Mouse (Mus musculus) stomach, embryonic 15.5 days (tissue): Measurements from ENCODE around the gene Ankrd49. TPM values are rescaled to one million over a fixed set of nuclear protein-coding genes. Genes with fewer than 3 reads are reported as not detected.

Source experiments
- ATAC-seq: fragments of 200-750 bp; cut with Nextera tagmentation; 2 replicates; pipeline ENCODE4 v1.8.0; 2017; ENCODE audit warnings: low read depth, moderate number of reproducible peaks, moderate TSS enrichment; ENCODE audit not compliant: insufficient read depth, low FRiP score
- H3K27ac ChIP-seq: fragments of 300-500 bp; sonication (generic); 2 replicates; pipeline ENCODE4 v1.5.1; 2015; ENCODE audit warnings: mild to moderate bottlenecking, inconsistent platforms
- H3K27me3 ChIP-seq: fragments of 300-500 bp; sonication (generic); replicated peaks from 2 replicates; pipeline ENCODE4 v1.6.1; 2015; ENCODE audit warnings: inconsistent platforms
- H3K36me3 ChIP-seq: fragments of 300-500 bp; sonication (generic); 2 replicates; pipeline ENCODE4 v1.6.1; 2015; ENCODE audit warnings: inconsistent platforms
- H3K4me1 ChIP-seq: fragments of 300-500 bp; sonication (generic); 2 replicates; pipeline ENCODE4 v1.6.1; 2015; ENCODE audit warnings: inconsistent platforms
- H3K4me2 ChIP-seq: fragments of 300-500 bp; sonication (generic); 2 replicates; pipeline ENCODE4 v1.6.1; 2015; ENCODE audit warnings: mild to moderate bottlenecking, inconsistent platforms
- H3K4me3 ChIP-seq: fragments of 300-500 bp; sonication (generic); replicated peaks from 2 replicates; pipeline ENCODE4 v1.5.1; 2015; ENCODE audit warnings: inconsistent platforms
- H3K9ac ChIP-seq: fragments of 300-500 bp; sonication (generic); 2 replicates; pipeline ENCODE4 v1.6.1; 2015; ENCODE audit warnings: inconsistent platforms
- H3K9me3 ChIP-seq: fragments of 300-500 bp; sonication (generic); 2 replicates; pipeline ENCODE4 v1.6.1; 2016; ENCODE audit warnings: inconsistent platforms
- WGBS: fragments of 180-500 bp; shearing (Covaris S2); methylation state at CpG from one replicate; pipeline ENCODE4 v1.1.7; 2015; 5-methylcytosine and 5-hydroxymethylcytosine counted together
- polyA plus RNA-seq: library from polyadenylated mRNA; unstranded; fragments of >200 nt; fragmentation: Nextera tagmentation; extraction: Ambion mirVana; gene quantifications from 2 replicates; pipeline ENCODE4 v1.2.1, GENCODE M21; 2015

Gene Ankrd49
- 39.6 and 42.6 TPM in 2 replicates for polyA plus RNA-seq

DNA sequence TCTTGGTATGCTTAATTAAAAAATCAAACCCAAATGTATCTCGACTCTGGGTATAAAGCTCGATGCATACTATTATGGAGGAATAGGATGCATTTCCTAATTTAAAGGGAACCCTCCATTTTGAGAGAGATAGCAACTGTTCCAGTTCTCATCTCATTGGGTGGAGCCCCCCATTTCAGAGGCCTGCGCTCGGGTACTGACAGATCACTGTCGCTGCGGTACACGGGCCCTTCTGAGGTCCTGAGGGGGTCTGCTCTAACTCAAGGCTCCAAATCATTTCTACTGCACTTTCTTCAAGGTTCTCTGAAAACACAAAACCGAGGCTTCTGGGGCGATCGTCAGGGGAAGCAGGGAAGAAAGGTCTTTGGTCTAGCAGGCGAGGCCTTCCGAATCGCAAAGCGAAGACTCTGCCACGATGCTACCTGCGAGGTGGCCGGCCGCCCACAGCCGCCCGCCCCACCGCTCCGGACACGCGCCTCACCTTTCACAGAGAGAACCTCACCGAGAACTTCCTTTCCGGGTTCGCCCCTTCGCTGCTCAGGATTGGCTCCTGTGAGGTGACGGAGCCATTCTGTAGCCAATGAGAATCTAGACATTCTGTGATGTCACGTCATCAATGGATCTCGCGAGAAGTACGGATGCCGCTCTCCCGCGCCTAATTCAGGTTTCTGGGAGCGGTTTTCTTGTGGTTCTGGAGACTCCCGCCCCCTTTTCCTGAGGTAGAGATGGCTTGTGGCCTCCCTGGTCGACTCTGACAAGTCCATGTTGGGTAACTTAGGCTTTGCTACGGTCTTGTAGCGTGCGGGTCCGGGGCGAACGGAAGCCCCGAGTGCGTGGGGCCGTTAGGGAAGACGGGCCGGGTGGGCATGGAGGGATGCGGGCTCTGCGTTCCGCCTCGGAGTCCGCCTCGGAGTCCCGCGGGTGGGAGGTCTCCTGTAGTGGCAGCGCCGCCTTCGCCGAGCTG is at the start of gene Ankrd49, which contains the start of gene Mre11a:
Ankrd49 (minus strand) TSS at position 818 of the 964 bp plus-strand sequence.
Mre11a (plus strand) TSS at position 616 of the 964 bp plus-strand sequence.
- under 1% methylated on average over 62 of the region's 62 CpGs for WGBS
- Histone ChIP-seq H3K4me1 (no peaks in the 10 kb centered on the region), H3K4me3 (peak within 1 kb of the TSS; percentile 63), H3K36me3 (peaks cover 19% of the 10 kb centered on the region), H3K9me3 (no peaks in the 10 kb centered on the region), H3K4me2 (peak within 1 kb of the TSS; percentile 76), H3K27ac (peak within 1 kb of the TSS; percentile 92), H3K9ac (peak within 1 kb of the TSS; percentile 91), H3K27me3 (no peaks in the 10 kb centered on the region)
- peak; percentile 99 for ATAC-seq

DNA sequence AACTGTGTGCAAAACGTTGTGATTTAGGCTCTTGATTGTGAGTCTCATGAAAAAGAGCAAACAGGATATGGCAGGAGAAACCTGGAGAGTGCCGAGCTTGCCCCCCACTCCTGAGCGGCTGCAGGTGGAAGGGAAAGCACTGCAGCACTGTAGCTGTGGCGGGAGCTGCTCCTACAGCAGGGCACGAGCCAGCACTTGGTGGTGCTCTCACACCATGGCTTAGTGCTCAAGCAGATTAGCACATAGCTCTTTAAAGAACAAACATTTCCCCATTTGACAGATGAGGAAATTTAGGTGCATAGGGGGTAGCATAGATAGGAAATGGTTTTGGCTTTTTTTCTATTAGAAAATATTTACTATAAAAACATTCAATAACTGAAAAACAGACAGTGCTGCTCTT is 47.4 kb upstream of the Ankrd49 start:
- no peak overlapping the region for H3K4me3 ChIP-seq
- no peak overlapping the region for H3K9ac ChIP-seq
- H3K4me2 ChIP-seq: no peak overlapping the region
- H3K9me3 ChIP-seq: no peaks in the 10 kb centered on the region
- no peaks in the 10 kb centered on the region for H3K4me1 ChIP-seq
- H3K27ac ChIP-seq: no peak overlapping the region
- 80% methylated on average over 5 of the region's 5 CpGs for WGBS
- peaks cover 15% of the 10 kb centered on the region for H3K36me3 ChIP-seq
- no peak for ATAC-seq
- H3K27me3 ChIP-seq: no peaks in the 10 kb centered on the region

GRCm38 (mm10) chr9:14827875-14828274 is 43.2 kb upstream of the Ankrd49 start:
- Histone ChIP-seq H3K4me2 (no peak overlapping the region), H3K4me1 (no peaks in the 10 kb centered on the region), H3K36me3 (peaks cover 23% of the 10 kb centered on the region; the same call in 1 of the 2 replicates), H3K9ac (no peak overlapping the region), H3K4me3 (no peak overlapping the region), H3K27ac (no peak overlapping the region), H3K27me3 (no peaks in the 10 kb centered on the region), H3K9me3 (no peaks in the 10 kb centered on the region)
- 63% methylated on average over 2 of the region's 2 CpGs for WGBS
- ATAC-seq: no peak

DNA sequence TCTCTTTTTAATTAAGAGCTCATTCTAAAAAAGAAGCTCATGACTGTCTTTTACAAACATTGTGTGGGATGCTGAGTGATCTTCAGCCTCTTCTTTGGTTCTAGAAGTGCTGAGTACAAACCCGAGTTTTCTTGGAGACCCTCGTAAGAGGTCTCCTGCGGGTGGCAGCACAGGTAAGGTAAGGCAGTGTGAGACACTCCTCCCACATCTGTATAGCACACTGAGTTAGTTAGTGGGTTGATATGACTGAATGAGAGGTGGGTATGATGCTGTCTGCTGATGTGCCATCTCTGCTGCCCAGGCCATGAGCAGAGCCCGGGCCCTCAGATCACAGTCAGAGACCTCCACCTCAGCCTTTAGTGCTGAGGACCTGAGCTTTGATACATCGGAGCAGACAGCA is 40.2 kb upstream of the Ankrd49 start:
- no peak overlapping the region for H3K4me3 ChIP-seq
- peaks cover 31% of the 10 kb centered on the region; the same call in 1 of the 2 replicates for H3K36me3 ChIP-seq
- 88% methylated on average over 5 of the region's 5 CpGs for WGBS
- H3K9me3 ChIP-seq: no peaks in the 10 kb centered on the region
- H3K9ac ChIP-seq: no peak overlapping the region
- ATAC-seq: no peak
- H3K4me2 ChIP-seq: no peak overlapping the region
- H3K4me1 ChIP-seq: no peaks in the 10 kb centered on the region
- no peak overlapping the region for H3K27ac ChIP-seq
- H3K27me3 ChIP-seq: no peaks in the 10 kb centered on the region

DNA sequence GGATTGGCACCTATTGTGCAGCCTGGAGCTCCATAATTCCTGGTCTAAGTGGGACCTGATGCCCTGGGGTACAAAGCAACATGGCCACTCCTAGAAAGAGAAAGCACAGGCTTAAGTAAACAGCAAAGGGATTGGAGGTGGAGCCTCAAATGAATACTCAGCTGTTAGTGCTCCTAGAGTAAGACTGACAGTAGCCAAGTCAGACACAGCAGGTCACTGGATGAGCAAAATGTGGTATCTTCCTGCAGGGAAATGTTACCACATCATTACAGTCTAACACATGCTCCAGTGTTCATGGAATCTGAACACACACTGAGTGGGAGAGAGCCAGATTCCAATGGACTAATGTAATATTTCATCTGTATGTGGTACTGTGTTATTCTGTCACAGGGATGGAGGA is 36.7 kb upstream of the Ankrd49 start:
- Histone ChIP-seq H3K4me3 (no peak overlapping the region), H3K9ac (no peak overlapping the region), H3K4me1 (no peaks in the 10 kb centered on the region), H3K9me3 (no peaks in the 10 kb centered on the region), H3K4me2 (no peak overlapping the region), H3K27me3 (no peaks in the 10 kb centered on the region), H3K27ac (no peak overlapping the region), H3K36me3 (peaks cover 56% of the 10 kb centered on the region)
- no peak for ATAC-seq

GRCm38 (mm10) chr9:14810111-14810510 is 25.5 kb upstream of the Ankrd49 start:
- Histone ChIP-seq H3K9ac (no peak overlapping the region), H3K4me1 (no peaks in the 10 kb centered on the region), H3K27me3 (no peaks in the 10 kb centered on the region), H3K4me3 (no peak overlapping the region), H3K36me3 (peaks cover 13% of the 10 kb centered on the region), H3K27ac (no peak overlapping the region), H3K4me2 (no peak overlapping the region), H3K9me3 (no peaks in the 10 kb centered on the region)
- ATAC-seq: no peak
- 90% methylated on average over 5 of the region's 5 CpGs for WGBS

- no peak overlapping the region for H3K27ac ChIP-seq
- no peak overlapping the region for H3K9ac ChIP-seq
- H3K4me1 ChIP-seq: no peaks in the 10 kb centered on the region
- H3K4me2 ChIP-seq: no peak overlapping the region
- H3K36me3 ChIP-seq: peaks cover 11% of the 10 kb centered on the region; the same call in 1 of the 2 replicates
- no peak for ATAC-seq
- H3K9me3 ChIP-seq: no peaks in the 10 kb centered on the region
- no peaks in the 10 kb centered on the region for H3K27me3 ChIP-seq
- 92% methylated on average over 1 of the region's 1 CpGs for WGBS
- H3K4me3 ChIP-seq: no peak overlapping the region
These were observed 22.1 kb upstream of the Ankrd49 start for GRCm38 (mm10) chr9:14806786-14807185.

DNA sequence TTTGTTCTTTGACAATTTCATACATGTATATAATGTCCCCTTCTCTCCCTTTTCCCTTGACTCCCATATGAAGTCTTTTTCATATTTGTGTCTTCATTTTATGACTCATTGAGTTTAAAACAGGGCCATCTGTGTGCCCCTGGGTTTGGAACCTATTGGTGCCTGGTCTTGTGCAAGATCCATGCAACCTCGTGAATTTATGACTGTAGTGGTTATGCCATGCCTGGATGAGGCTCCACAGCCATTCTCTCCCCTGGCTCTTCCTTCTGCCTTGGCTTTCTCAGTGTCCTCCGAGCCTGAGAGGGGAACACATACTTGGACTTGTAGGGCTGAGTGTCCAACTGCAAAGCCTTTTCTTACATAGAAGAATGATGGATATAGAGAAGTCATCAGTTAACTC is 21.1 kb upstream of the Ankrd49 start:
- WGBS: 87% methylated on average over 2 of the region's 2 CpGs
- H3K9me3 ChIP-seq: no peaks in the 10 kb centered on the region
- no peak overlapping the region for H3K27ac ChIP-seq
- no peaks in the 10 kb centered on the region for H3K4me1 ChIP-seq
- H3K4me2 ChIP-seq: no peak overlapping the region
- H3K4me3 ChIP-seq: no peak overlapping the region
- no peak overlapping the region for H3K9ac ChIP-seq
- no peaks in the 10 kb centered on the region for H3K27me3 ChIP-seq
- 0 out of 2 replicates have a peak, but pooled peaks cover 9% of the 10 kb centered on the region for H3K36me3 ChIP-seq
- no peak for ATAC-seq

GRCm38 (mm10) chr9:14787356-14787755 is 2.7 kb upstream of the Ankrd49 start:
- Histone ChIP-seq H3K9me3 (no peaks in the 10 kb centered on the region), H3K27me3 (no peaks in the 10 kb centered on the region), H3K4me2 (no peak overlapping the region), H3K9ac (no peak overlapping the region), H3K27ac (no peak overlapping the region), H3K4me1 (no peaks in the 10 kb centered on the region), H3K4me3 (no peak overlapping the region), H3K36me3 (peaks cover 15% of the 10 kb centered on the region)
- no peak for ATAC-seq
- WGBS: 86% methylated on average over 6 of the region's 6 CpGs

DNA sequence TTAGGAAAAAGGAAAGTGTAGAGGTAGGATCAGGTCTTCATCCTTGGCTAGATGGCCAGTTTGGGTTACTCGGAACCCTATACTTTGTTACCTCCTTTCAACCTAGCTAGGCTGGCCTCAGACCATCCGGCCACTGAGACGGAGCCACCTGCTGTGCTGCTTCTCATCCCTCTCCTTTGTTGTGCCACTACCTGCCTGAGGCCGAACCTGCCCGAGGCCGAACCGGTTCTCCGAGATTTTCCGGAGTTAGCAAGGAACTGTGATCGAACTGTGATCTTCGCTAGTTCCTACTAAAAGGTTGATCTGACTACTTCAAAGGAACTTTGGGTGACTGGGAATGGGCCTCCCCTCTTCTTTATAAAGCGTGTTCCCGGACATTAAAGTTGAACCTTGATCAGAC is 6.3 kb downstream of the Ankrd49 start:
- Histone ChIP-seq H3K4me3 (no peak overlapping the region), H3K9ac (no peak overlapping the region), H3K27ac (no peak overlapping the region), H3K4me2 (no peak overlapping the region), H3K9me3 (no peaks in the 10 kb centered on the region), H3K27me3 (no peaks in the 10 kb centered on the region), H3K36me3 (peaks cover 13% of the 10 kb centered on the region; the same call in 1 of the 2 replicates), H3K4me1 (no peaks in the 10 kb centered on the region)
- ATAC-seq: no peak
- WGBS: 38% methylated on average over 13 of the region's 13 CpGs

DNA sequence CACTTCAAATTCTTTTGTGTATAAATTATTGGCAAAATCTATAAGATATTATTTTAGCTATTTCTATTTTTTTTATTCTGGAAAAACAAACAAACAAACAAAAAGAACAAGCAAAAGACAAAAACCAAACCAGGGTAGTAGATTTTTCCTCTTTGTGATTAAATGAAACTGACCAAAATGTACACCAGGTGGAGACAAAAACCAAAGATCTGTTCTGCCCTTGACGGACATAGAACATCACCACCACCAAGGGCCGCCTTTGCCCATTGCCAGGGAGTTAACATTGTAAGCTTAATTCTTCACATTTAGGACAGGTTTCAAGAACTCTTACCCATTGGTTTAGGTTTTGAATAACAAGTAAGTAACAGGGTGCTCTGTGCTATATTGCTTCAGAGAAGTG is 10.8 kb downstream of the Ankrd49 start:
- no peak overlapping the region for H3K27ac ChIP-seq
- H3K36me3 ChIP-seq: no peaks in the 10 kb centered on the region
- H3K27me3 ChIP-seq: 0 out of 2 replicates have a peak, but pooled peaks cover 12% of the 10 kb centered on the region
- H3K4me2 ChIP-seq: no peak overlapping the region
- H3K9me3 ChIP-seq: no peaks in the 10 kb centered on the region
- no peak for ATAC-seq
- WGBS: 47% methylated on average over 2 of the region's 2 CpGs
- H3K4me1 ChIP-seq: no peaks in the 10 kb centered on the region
- H3K4me3 ChIP-seq: no peak overlapping the region
- H3K9ac ChIP-seq: no peak overlapping the region

- Histone ChIP-seq H3K9ac (no peak overlapping the region), H3K36me3 (no peaks in the 10 kb centered on the region), H3K4me2 (no peak overlapping the region), H3K9me3 (no peaks in the 10 kb centered on the region), H3K4me1 (no peaks in the 10 kb centered on the region), H3K27ac (no peak overlapping the region), H3K27me3 (0 out of 2 replicates have a peak, but pooled peaks cover 12% of the 10 kb centered on the region), H3K4me3 (no peak overlapping the region)
- WGBS: 81% methylated on average over 2 of the region's 2 CpGs
- no peak; the same call in 1 of the 2 replicates for ATAC-seq
These were observed 12.6 kb downstream of the Ankrd49 start for GRCm38 (mm10) chr9:14772074-14772473.
